Mouse (Mus musculus) sigmoid colon, adult 10 weeks (tissue): ENCODE measurements around the gene Msh5. TPM values are rescaled to one million over a fixed set of nuclear protein-coding genes. Genes with fewer than 3 reads are reported as not detected.

Source experiments
- polyA plus RNA-seq: library from polyadenylated mRNA; stranded (reverse); fragments of 350-450 nt; fragmentation: Illumina TruSeq; extraction: RNeasy Lipid Tissue Mini Kit (QIAGEN cat#74804); gene quantifications from one replicate; pipeline ENCODE4 v1.2.3, GENCODE M21; 2014; ENCODE audit warnings: low read depth, low replicate concordance

The Msh5 gene
- polyA plus RNA-seq, 1 experiment from 2014 or later = 2.5 TPM

Other genes starting within 250 kb of the Msh5 start
- not detected for gene Cyp21a1, start 242.2 kb downstream of the Msh5 start, polyA plus RNA-seq
- gene Stk19, start 209.8 kb downstream of the Msh5 start, polyA plus RNA-seq = 23.0 TPM
- 3.0 TPM for gene Dxo, start 209.7 kb downstream of the Msh5 start, polyA plus RNA-seq
- gene Skiv2l, start 196.5 kb downstream of the Msh5 start, polyA plus RNA-seq = 5.6 TPM
- gene Nelfe, start 196.4 kb downstream of the Msh5 start, polyA plus RNA-seq = 1.1 TPM
- 18.5 TPM for gene Cfb, start 184.2 kb downstream of the Msh5 start, polyA plus RNA-seq
- 1.1 TPM for gene Zbtb12, start 167.3 kb downstream of the Msh5 start, polyA plus RNA-seq
- gene Gm20547, start 164.7 kb downstream of the Msh5 start, polyA plus RNA-seq = 2.3 TPM
- gene C2, start 148.5 kb downstream of the Msh5 start, polyA plus RNA-seq = 1.0 TPM
- 10.6 TPM for gene Ehmt2, start 148.3 kb downstream of the Msh5 start, polyA plus RNA-seq
- 32.3 TPM for gene Slc44a4, start 132.3 kb downstream of the Msh5 start, polyA plus RNA-seq
- 15.5 TPM for gene Neu1, start 115.5 kb downstream of the Msh5 start, polyA plus RNA-seq
- 10.1 TPM for gene Hspa1b, start 87.5 kb downstream of the Msh5 start, polyA plus RNA-seq
- gene Gm20481, start 76.8 kb downstream of the Msh5 start, polyA plus RNA-seq = not detected
- gene Hspa1a, start 74.6 kb downstream of the Msh5 start, polyA plus RNA-seq = 4.5 TPM
- 0.22 TPM for gene Hspa1l, start 74.0 kb downstream of the Msh5 start, polyA plus RNA-seq
- 12.9 TPM for gene Lsm2, start 64.9 kb downstream of the Msh5 start, polyA plus RNA-seq
- 1.5 TPM for gene Vars, start 45.8 kb downstream of the Msh5 start, polyA plus RNA-seq
- 0.09 TPM for gene Vwa7, start 30.2 kb downstream of the Msh5 start, polyA plus RNA-seq
- not detected for gene Sapcd1, start 18.7 kb downstream of the Msh5 start, polyA plus RNA-seq
- gene Clic1, start 3.2 kb upstream of the Msh5 start, polyA plus RNA-seq = 47.8 TPM
- gene Ddah2, start 12.3 kb upstream of the Msh5 start, polyA plus RNA-seq = not detected
- gene Ly6g6c, start 18.6 kb upstream of the Msh5 start, polyA plus RNA-seq = 1.5 TPM
- 3.0 TPM for gene Mpig6b, start 19.4 kb upstream of the Msh5 start, polyA plus RNA-seq
- 2.8 TPM for gene Ly6g6e, start 30.2 kb upstream of the Msh5 start, polyA plus RNA-seq
- gene Ly6g6d, start 31.3 kb upstream of the Msh5 start, polyA plus RNA-seq = not detected
- not detected for gene Ly6g6f, start 38.9 kb upstream of the Msh5 start, polyA plus RNA-seq
- 5.3 TPM for gene Abhd16a, start 42.5 kb upstream of the Msh5 start, polyA plus RNA-seq
- gene Ly6g5c, start 61.5 kb upstream of the Msh5 start, polyA plus RNA-seq = not detected
- not detected for gene Ly6g5b, start 68.7 kb upstream of the Msh5 start, polyA plus RNA-seq
- gene Gpank1, start 74.7 kb upstream of the Msh5 start, polyA plus RNA-seq = 0.85 TPM
- 96.9 TPM for gene Csnk2b, start 75.3 kb upstream of the Msh5 start, polyA plus RNA-seq
- gene D17H6S53E, start 79.6 kb upstream of the Msh5 start, polyA plus RNA-seq = 2.2 TPM
- gene Apom, start 85.3 kb upstream of the Msh5 start, polyA plus RNA-seq = not detected
- 16.8 TPM for gene Bag6, start 88.4 kb upstream of the Msh5 start, polyA plus RNA-seq
- 12.8 TPM for gene Prrc2a, start 118.2 kb upstream of the Msh5 start, polyA plus RNA-seq
- 7.7 TPM for gene Aif1, start 129.3 kb upstream of the Msh5 start, polyA plus RNA-seq
- gene Lst1, start 141.7 kb upstream of the Msh5 start, polyA plus RNA-seq = not detected
- gene Ltb, start 147.7 kb upstream of the Msh5 start, polyA plus RNA-seq = not detected
- 0.35 TPM for gene Tnf, start 155.3 kb upstream of the Msh5 start, polyA plus RNA-seq
- gene Lta, start 158.6 kb upstream of the Msh5 start, polyA plus RNA-seq = 0.54 TPM
- gene Gm16181, start 174.1 kb upstream of the Msh5 start, polyA plus RNA-seq = not detected
- gene Atp6v1g2, start 186.9 kb upstream of the Msh5 start, polyA plus RNA-seq = 8.0 TPM
- gene Nfkbil1, start 189.0 kb upstream of the Msh5 start, polyA plus RNA-seq = not detected
- 10.4 TPM for gene Ddx39b, start 195.0 kb upstream of the Msh5 start, polyA plus RNA-seq
- gene H2-D1, start 216.0 kb upstream of the Msh5 start, polyA plus RNA-seq = 76.9 TPM